ENCODE assay signal across 8 mouse cellular contexts in the genomic region with DNA sequence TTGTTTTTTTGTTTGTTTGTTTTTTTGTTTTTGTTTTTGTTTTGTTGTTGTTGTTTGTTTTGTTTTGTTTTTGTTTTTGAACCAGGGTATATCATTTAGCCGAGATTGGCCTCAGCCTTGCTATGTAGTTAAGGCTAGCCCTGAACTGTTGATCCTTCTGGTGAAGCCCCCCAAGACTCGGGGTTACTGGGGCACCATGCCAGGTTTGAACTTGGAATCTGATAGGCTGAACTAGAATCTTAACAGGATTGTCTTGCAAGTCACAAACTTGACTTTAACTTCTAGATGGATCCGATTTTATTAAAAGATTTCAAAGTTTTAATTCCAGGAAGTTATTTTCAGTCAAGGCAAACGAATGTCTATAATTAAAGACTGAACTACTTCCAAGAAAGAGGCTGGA. TPM values are rescaled to one million over a fixed set of nuclear protein-coding genes. Genes with fewer than 3 reads are reported as not detected.
DNase-seq lines count a peak whose midpoint lies in the region; ATAC-seq and TF ChIP-seq lines count a peak whose summit lies in the region.

No protein-coding gene starts in this region.

- H3K27me3 ChIP-seq in midbrain, embryonic 13.5 days: peaks cover 15% of the 10 kb centered on the region; the same call in 1 of the 2 replicates
- peaks cover 40% of the 10 kb centered on the region for H3K27me3 ChIP-seq in midbrain, embryonic 10.5 days (ENCODE audit: low read depth, poor library complexity, severe bottlenecking)
- H3K27me3 ChIP-seq in liver, postnatal 0 days (ENCODE audit: insufficient read depth, low read length): no peaks in the 10 kb centered on the region

- no peak overlapping the region; the same call in 1 of the 2 replicates for H3K4me2 ChIP-seq in midbrain, embryonic 13.5 days (replicated peaks)
- peak overlapping the region; percentile 89; the same call in 1 of the 2 replicates for H3K4me2 ChIP-seq in liver, postnatal 0 days (ENCODE audit: low read depth, low read length)

- no peak overlapping the region for H3K27ac ChIP-seq in midbrain, embryonic 13.5 days
- H3K27ac ChIP-seq in midbrain, embryonic 10.5 days (replicated peaks): no peak overlapping the region
- no peak overlapping the region for H3K27ac ChIP-seq in liver, postnatal 0 days (ENCODE audit: low read depth)

- TF ChIP-seq CTCF in liver, postnatal 0 days (IDR thresholded peaks at IDR 0.05; ENCODE audit: low read depth): no peak

- intact Hi-C loops in heart, postnatal 25 days (cut with DNase I): no loop called here

- no peak for ATAC-seq in cerebellum, adult (ENCODE audit: insufficient number of reproducible peaks, low FRiP score, low TSS enrichment)
- ATAC-seq in midbrain, embryonic 13.5 days: no peak
- ATAC-seq in liver, postnatal 0 days: no peak

- no peaks in the 10 kb centered on the region for H3K36me3 ChIP-seq in midbrain, embryonic 13.5 days
- no peaks in the 10 kb centered on the region for H3K36me3 ChIP-seq in midbrain, embryonic 10.5 days
- no peaks in the 10 kb centered on the region for H3K36me3 ChIP-seq in liver, postnatal 0 days (replicated peaks; ENCODE audit: insufficient read depth, low read length)

- 83% methylated on average over 4 of the region's 4 CpGs for WGBS in midbrain, embryonic 13.5 days
- 82% methylated on average over 4 of the region's 4 CpGs for WGBS in midbrain, embryonic 10.5 days
- 68% methylated on average over 4 of the region's 4 CpGs for WGBS in liver, postnatal 0 days (ENCODE audit: insufficient replicate concordance)

- H3K9me3 ChIP-seq in midbrain, embryonic 13.5 days: no peaks in the 10 kb centered on the region
- H3K9me3 ChIP-seq in midbrain, embryonic 10.5 days (replicated peaks): no peaks in the 10 kb centered on the region
- H3K9me3 ChIP-seq in liver, postnatal 0 days (ENCODE audit: low read length): no peaks in the 10 kb centered on the region

- no peak overlapping the region for H3K9ac ChIP-seq in midbrain, embryonic 13.5 days (replicated peaks)
- no peak overlapping the region for H3K9ac ChIP-seq in liver, postnatal 0 days (replicated peaks)

- peaks cover 27% of the 10 kb centered on the region for H3K4me1 ChIP-seq in midbrain, embryonic 13.5 days (replicated peaks)
- peaks cover 30% of the 10 kb centered on the region for H3K4me1 ChIP-seq in midbrain, embryonic 10.5 days
- peaks cover 15% of the 10 kb centered on the region for H3K4me1 ChIP-seq in liver, postnatal 0 days (ENCODE audit: insufficient read depth)

- peak; percentile 42 for DNase-seq in cerebellum, adult 11-12 months
- DNase-seq in heart, postnatal 4 days: peak; percentile 21
- DNase-seq in heart, postnatal 25 days (ENCODE audit: low spot score): no peak
- DNase-seq in midbrain, embryonic 10.5 days (ENCODE audit: low spot score): no peak
- DNase-seq in liver, postnatal 0 days: no peak
- no peak for DNase-seq in layer of hippocampus, postnatal 36 days

- H3K4me3 ChIP-seq in midbrain, embryonic 13.5 days (replicated peaks): peak overlapping the region; percentile 78; the same call in 1 of the 2 replicates
- no peak overlapping the region for H3K4me3 ChIP-seq in midbrain, embryonic 10.5 days
- no peak overlapping the region for H3K4me3 ChIP-seq in liver, postnatal 0 days (ENCODE audit: low read depth, low read length)

- no peak for TF ChIP-seq EP300 in liver, postnatal 0 days (IDR thresholded peaks at IDR 0.05; ENCODE audit: low read depth)

RNA-seq across cellular contexts. Expression of gene Sgpp1, which starts 0.8 kb away (rescaled TPM):
- 10 to 100 TPM; 18.3 to 20.0 TPM for total RNA-seq in heart, postnatal 4 days (2021)
- 10 to 100 TPM; 18.2 to 19.9 TPM for total RNA-seq in heart, postnatal 25 days (2021)
- 6.9 and 7.9 TPM in 2 replicates for polyA plus RNA-seq in midbrain, embryonic 13.5 days (2015; fragmentation: Nextera tagmentation; extraction: Ambion mirVana)
- polyA plus RNA-seq in midbrain, embryonic 10.5 days (2016; fragmentation: Nextera tagmentation; extraction: Ambion mirVana): 5.5 and 6.1 TPM in 2 replicates
- 13.8 and 17.4 TPM in 2 replicates for polyA plus RNA-seq in liver, postnatal 0 days (2015; fragmentation: Nextera tagmentation; extraction: Ambion mirVana)
- total RNA-seq in layer of hippocampus, postnatal 36 days (2021): 10 to 100 TPM; 31.0 to 34.2 TPM

Comparison
In these comparisons a context has a peak if more than half of its experiments do, and no peak if none do; other contexts are left out.
1. DNase-seq: peak in cerebellum, adult 11-12 months (single experiment) and heart, postnatal 4 days (single experiment); none in heart, postnatal 25 days (single experiment), midbrain, embryonic 10.5 days (single experiment), liver, postnatal 0 days (single experiment) and layer of hippocampus, postnatal 36 days (0 of 2).